Mouse (Mus musculus): ENCODE results near the gene Pfdn4. TPM values are rescaled to one million over a fixed set of nuclear protein-coding genes. Genes with fewer than 3 reads are reported as not detected.

The Pfdn4 gene
- polyA plus RNA-seq, 1 experiment: 1.2 TPM

GRCm38 (mm10) chr2:170476215-170476614, 20.0 kb upstream of the Pfdn4 start:
- H3K4me1 ChIP-seq (ENCODE audit: control insufficient read depth, insufficient read depth, insufficient read length, low read length): peaks cover 6% of the 10 kb centered on the region; the same call in 1 of the 2 replicates
- no peaks in the 10 kb centered on the region; the same call in 1 of the 2 replicates for H3K27me3 ChIP-seq (ENCODE audit: control insufficient read depth, insufficient read depth, low read length)
- no peaks in the 10 kb centered on the region for H3K36me3 ChIP-seq (ENCODE audit: control insufficient read depth, insufficient read depth, low read length)
- no peak overlapping the region for H3K27ac ChIP-seq (ENCODE audit: insufficient read depth, low read depth, low read length)
- no peak for TF ChIP-seq POLR2A (IDR thresholded peaks at IDR 0.05; ENCODE audit: low read depth, low read length)
- peak; percentile 57; the same call in 1 of the 2 replicates for TF ChIP-seq CTCF (IDR thresholded peaks at IDR 0.05; ENCODE audit: extremely low read depth, insufficient read length, insufficient replicate concordance, low read depth, low read length)
- WGBS: 77% methylated on average over 11 of the region's 11 CpGs
- no peak overlapping the region for H3K4me3 ChIP-seq (ENCODE audit: low read depth, low read length)

DNA sequence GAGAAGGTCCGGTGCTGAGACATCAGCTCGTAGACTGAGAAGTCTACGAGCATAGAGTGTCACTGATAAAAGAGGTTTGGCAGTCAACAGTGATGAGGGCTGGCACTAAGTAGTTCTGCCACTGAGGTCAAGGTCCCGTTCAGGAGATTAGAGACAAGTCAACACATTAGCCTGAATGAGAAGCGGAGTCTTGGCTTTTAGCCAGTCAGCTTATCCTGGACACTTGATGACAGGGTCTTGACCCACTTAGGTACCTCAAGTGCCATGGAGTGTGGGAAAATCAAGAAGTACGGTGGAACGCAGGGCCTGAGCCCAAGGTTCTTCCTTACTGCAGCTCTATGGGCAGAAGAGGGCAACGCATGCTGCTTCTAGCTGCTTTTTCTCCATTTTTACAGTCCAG, 19.6 kb upstream of the Pfdn4 start:
- no peaks in the 10 kb centered on the region for H3K36me3 ChIP-seq (ENCODE audit: control insufficient read depth, insufficient read depth, low read length)
- no peak overlapping the region for H3K4me3 ChIP-seq (ENCODE audit: low read depth, low read length)
- 43% methylated on average over 8 of the region's 8 CpGs for WGBS
- peaks cover 6% of the 10 kb centered on the region; the same call in 1 of the 2 replicates for H3K4me1 ChIP-seq (ENCODE audit: control insufficient read depth, insufficient read depth, insufficient read length, low read length)
- no peaks in the 10 kb centered on the region; the same call in 1 of the 2 replicates for H3K27me3 ChIP-seq (ENCODE audit: control insufficient read depth, insufficient read depth, low read length)
- no peak overlapping the region for H3K27ac ChIP-seq (ENCODE audit: insufficient read depth, low read depth, low read length)
- TF ChIP-seq CTCF (IDR thresholded peaks at IDR 0.05; ENCODE audit: extremely low read depth, insufficient read length, insufficient replicate concordance, low read depth, low read length): no peak
- TF ChIP-seq POLR2A (IDR thresholded peaks at IDR 0.05; ENCODE audit: low read depth, low read length): no peak

DNA sequence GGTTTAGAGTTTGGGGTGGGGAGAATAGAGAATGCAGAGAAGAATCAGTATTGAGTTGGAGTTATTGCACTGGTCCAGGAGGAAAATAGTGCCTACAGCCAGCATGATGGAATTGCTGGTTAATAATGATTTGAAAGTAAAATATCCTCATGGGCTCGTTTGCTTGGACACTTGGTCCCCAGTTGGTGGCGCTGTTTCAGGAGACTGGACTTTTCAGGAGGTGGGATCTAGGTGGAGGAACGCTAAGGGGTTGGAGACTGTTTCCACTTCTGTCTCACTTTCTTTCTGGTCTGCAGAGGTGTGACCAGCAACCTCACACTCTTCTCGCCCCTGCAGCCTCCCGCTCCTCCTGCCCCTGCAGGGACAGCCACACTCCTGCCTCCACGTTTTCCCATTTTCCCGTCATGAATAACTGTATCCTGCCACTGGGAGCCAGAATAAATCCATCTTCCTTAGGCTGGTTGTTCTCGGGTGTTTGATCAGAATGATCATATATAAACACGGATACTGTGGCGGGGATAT, 14.1 kb upstream of the Pfdn4 start:
- Histone ChIP-seq H3K27ac (ENCODE audit: insufficient read depth, low read depth, low read length) (no peak overlapping the region), H3K4me1 (ENCODE audit: control insufficient read depth, insufficient read depth, insufficient read length, low read length) (no peaks in the 10 kb centered on the region), H3K36me3 (ENCODE audit: control insufficient read depth, insufficient read depth, low read length) (no peaks in the 10 kb centered on the region), H3K27me3 (ENCODE audit: control insufficient read depth, insufficient read depth, low read length) (no peaks in the 10 kb centered on the region; the same call in 1 of the 2 replicates), H3K4me3 (ENCODE audit: low read depth, low read length) (no peak overlapping the region)
- WGBS: 64% methylated on average over 10 of the region's 10 CpGs
- TF ChIP-seq POLR2A (IDR thresholded peaks at IDR 0.05; ENCODE audit: low read depth, low read length) (no peak), CTCF (IDR thresholded peaks at IDR 0.05; ENCODE audit: extremely low read depth, insufficient read length, insufficient replicate concordance, low read depth, low read length) (no peak)

DNA sequence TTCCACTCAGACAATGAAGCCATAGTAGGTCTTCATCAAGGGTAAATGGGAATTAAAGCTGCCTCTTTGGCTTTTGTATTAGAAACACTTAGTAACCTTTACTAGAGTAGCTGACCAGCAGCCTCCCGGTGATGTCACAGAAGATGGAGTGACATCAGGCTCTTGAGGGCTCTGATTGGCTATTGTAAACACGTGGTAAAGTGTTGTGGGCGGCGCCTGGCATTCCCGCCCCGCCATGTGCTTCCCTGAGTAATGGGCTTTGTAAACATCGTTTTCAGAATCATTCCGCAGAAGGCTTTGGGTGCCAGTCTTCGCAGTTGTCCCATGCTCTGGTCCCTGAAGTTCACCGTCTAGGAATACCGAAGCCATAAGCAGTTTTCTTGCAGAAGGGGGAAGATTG, 12.3 kb upstream of the Pfdn4 start:
- no peak for TF ChIP-seq CTCF (IDR thresholded peaks at IDR 0.05; ENCODE audit: extremely low read depth, insufficient read length, insufficient replicate concordance, low read depth, low read length)
- TF ChIP-seq POLR2A (IDR thresholded peaks at IDR 0.05; ENCODE audit: low read depth, low read length): no peak
- Histone ChIP-seq H3K4me1 (ENCODE audit: control insufficient read depth, insufficient read depth, insufficient read length, low read length) (no peaks in the 10 kb centered on the region), H3K4me3 (ENCODE audit: low read depth, low read length) (no peak overlapping the region), H3K27ac (ENCODE audit: insufficient read depth, low read depth, low read length) (no peak overlapping the region), H3K27me3 (ENCODE audit: control insufficient read depth, insufficient read depth, low read length) (no peaks in the 10 kb centered on the region), H3K36me3 (ENCODE audit: control insufficient read depth, insufficient read depth, low read length) (no peaks in the 10 kb centered on the region)
- 66% methylated on average over 11 of the region's 11 CpGs for WGBS

DNA sequence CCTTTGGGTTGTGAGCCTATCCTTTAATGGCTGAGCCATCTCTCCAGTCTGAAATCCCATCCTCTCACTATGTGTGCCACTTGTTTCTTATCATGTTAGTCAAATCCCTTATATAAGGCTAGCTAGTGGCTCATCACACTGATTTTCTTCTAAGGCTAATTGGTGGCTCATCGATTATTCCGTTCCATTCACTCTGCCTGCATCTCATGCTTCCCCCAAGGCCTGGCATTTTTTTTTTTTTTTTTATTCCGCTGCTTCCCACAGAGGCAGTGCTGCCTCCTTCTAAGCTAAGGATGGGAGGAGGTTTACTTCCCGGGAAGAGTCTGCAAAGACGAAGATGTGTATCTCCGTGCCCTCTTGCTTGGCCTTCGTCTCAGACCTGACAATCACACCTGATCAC, 9.0 kb upstream of the Pfdn4 start:
- no peak overlapping the region for H3K4me3 ChIP-seq (ENCODE audit: low read depth, low read length)
- WGBS: 79% methylated on average over 7 of the region's 7 CpGs
- no peak overlapping the region for H3K27ac ChIP-seq (ENCODE audit: insufficient read depth, low read depth, low read length)
- H3K36me3 ChIP-seq (ENCODE audit: control insufficient read depth, insufficient read depth, low read length): no peaks in the 10 kb centered on the region
- no peaks in the 10 kb centered on the region for H3K27me3 ChIP-seq (ENCODE audit: control insufficient read depth, insufficient read depth, low read length)
- no peak for TF ChIP-seq POLR2A (IDR thresholded peaks at IDR 0.05; ENCODE audit: low read depth, low read length)
- TF ChIP-seq CTCF (IDR thresholded peaks at IDR 0.05; ENCODE audit: extremely low read depth, insufficient read length, insufficient replicate concordance, low read depth, low read length): no peak
- no peaks in the 10 kb centered on the region for H3K4me1 ChIP-seq (ENCODE audit: control insufficient read depth, insufficient read depth, insufficient read length, low read length)

DNA sequence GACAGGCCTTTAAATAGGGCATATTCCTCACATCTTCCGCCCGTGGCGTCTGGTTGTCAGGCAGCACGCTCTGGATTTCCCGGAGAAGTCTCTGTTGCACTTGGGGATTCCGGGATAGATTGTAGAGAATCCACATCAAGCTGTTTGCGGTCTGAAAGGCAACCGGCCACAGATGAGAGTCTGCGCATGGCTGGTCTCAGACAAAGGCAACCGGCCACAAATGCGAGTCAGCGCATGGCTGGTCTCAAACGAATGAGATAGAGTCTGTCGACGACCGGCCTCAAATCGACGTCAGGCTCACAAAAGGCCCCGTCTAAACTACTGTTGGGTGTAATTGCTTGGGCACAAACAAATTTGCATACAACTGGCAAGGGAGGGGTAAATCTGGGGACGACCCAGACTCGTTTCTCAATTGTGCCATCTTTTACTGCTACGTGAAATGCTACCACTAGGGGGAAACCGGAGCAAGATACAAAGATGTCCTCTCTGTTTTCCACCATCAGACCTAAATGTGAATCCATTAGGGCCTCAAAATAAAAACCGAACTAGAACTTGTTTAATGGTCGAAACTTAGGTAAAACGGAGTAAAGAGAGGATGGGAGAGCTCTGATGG, 8.2 kb upstream of the Pfdn4 start:
- TF ChIP-seq CTCF (IDR thresholded peaks at IDR 0.05; ENCODE audit: extremely low read depth, insufficient read length, insufficient replicate concordance, low read depth, low read length) (peak; percentile 35; the same call in 1 of the 2 replicates), POLR2A (IDR thresholded peaks at IDR 0.05; ENCODE audit: low read depth, low read length) (no peak)
- 61% methylated on average over 26 of the region's 26 CpGs for WGBS

DNA sequence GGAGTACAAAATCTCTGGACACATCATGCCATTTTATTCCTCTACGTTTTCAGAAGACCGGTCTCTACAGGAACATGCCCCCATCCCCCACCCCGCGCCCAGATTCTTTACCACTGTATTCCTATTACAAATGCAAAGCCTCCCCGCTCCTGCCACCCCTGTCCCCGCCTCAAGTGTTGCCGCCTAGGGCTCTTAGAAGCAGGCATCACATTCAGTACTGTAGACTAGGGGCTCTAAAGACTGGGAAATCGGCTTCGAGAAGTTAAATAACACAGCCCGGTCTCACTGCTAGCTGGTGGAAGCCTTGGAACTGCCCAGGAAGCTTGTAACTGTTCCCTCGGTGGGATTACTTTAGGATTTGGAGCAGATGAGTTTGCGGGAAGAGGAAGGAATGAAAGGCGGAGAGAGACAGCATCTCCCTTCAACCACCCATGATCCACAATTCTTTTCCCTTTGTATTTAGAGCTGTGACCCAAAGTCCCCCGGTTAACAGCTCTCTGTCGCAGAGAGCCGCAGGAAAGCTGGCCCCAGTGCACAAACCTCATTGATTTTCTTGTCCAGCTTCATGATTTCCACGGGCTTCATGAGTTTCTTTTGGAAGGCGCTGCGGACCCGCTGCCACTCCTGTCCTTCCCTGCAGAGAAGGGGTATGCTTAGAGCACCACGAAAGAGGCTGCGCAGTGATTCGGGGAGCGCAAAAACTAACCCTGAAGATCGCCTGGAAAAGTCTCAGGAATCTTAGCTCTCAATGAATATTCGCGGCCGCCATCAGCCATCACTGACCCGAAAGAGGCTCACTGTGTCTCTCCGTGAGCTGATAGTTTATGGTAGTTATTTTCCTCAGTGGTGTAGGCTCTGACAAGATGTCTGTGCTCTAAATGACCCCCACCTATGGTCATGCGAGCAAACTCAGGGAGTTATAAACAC, 1.2 kb upstream of the Pfdn4 start:
- Histone ChIP-seq H3K27ac (ENCODE audit: insufficient read depth, low read depth, low read length) (no peak overlapping the region), H3K36me3 (ENCODE audit: control insufficient read depth, insufficient read depth, low read length) (no peaks in the 10 kb centered on the region), H3K27me3 (ENCODE audit: control insufficient read depth, insufficient read depth, low read length) (peaks cover 34% of the 10 kb centered on the region), H3K4me1 (ENCODE audit: control insufficient read depth, insufficient read depth, insufficient read length, low read length) (peaks cover 10% of the 10 kb centered on the region), H3K4me3 (ENCODE audit: low read depth, low read length) (no peak overlapping the region)
- WGBS: 9% methylated on average over 31 of the region's 31 CpGs
- TF ChIP-seq CTCF (IDR thresholded peaks at IDR 0.05; ENCODE audit: extremely low read depth, insufficient read length, insufficient replicate concordance, low read depth, low read length): no peak
- no peak for TF ChIP-seq POLR2A (IDR thresholded peaks at IDR 0.05; ENCODE audit: low read depth, low read length)

More for the DNA sequence above, 8.2 kb upstream of the Pfdn4 start:
- no peak overlapping the region for H3K4me3 ChIP-seq (ENCODE audit: low read depth, low read length)
- H3K27ac ChIP-seq (ENCODE audit: insufficient read depth, low read depth, low read length): no peak overlapping the region
- H3K4me1 ChIP-seq (ENCODE audit: control insufficient read depth, insufficient read depth, insufficient read length, low read length): no peaks in the 10 kb centered on the region
- no peaks in the 10 kb centered on the region; the same call in 1 of the 2 replicates for H3K27me3 ChIP-seq (ENCODE audit: control insufficient read depth, insufficient read depth, low read length)
- no peaks in the 10 kb centered on the region for H3K36me3 ChIP-seq (ENCODE audit: control insufficient read depth, insufficient read depth, low read length)
